Mouse (Mus musculus): ENCODE measurements around the gene Ascl1.

Gene Ascl1

GRCm38 (mm10) chr10:87485721-87486620, 7.5 kb downstream of the Ascl1 start:
- no peak for DNase-seq

GRCm38 (mm10) chr10:87484831-87485720, 8.4 kb downstream of the Ascl1 start:
- DNase-seq = no peak

GRCm38 (mm10) chr10:87477895-87478294, 15.6 kb downstream of the Ascl1 start:
- no peak for DNase-seq

GRCm38 (mm10) chr10:87474971-87475370, 18.5 kb downstream of the Ascl1 start:
- DNase-seq = no peak

GRCm38 (mm10) chr10:87473475-87474131, 19.9 kb downstream of the Ascl1 start:
- no peak for DNase-seq

- no peak for DNase-seq
These were observed 42.7 kb downstream of the Ascl1 start for GRCm38 (mm10) chr10:87450777-87451176.

- DNase-seq = no peak
These were observed 44.1 kb downstream of the Ascl1 start for GRCm38 (mm10) chr10:87449368-87449767.

- DNase-seq = no peak
These were observed 45.2 kb downstream of the Ascl1 start for GRCm38 (mm10) chr10:87448257-87448656.

- peak; percentile 23 for DNase-seq
These were observed 45.7 kb downstream of the Ascl1 start for GRCm38 (mm10) chr10:87447754-87448095.

- no peak for DNase-seq
These were observed 46.4 kb downstream of the Ascl1 start for GRCm38 (mm10) chr10:87446829-87447753.

GRCm38 (mm10) chr10:87446139-87446828, 47.2 kb downstream of the Ascl1 start:
- DNase-seq = no peak
